Mouse (Mus musculus) skeletal muscle tissue, adult 2 months (tissue): Measurements from ENCODE around the gene Pfkfb3.
A peak's percentile ranks its signal among the peaks of the same experiment; 100 is the strongest.
"Not testable (repeated sequence)": the region's sequence is repeated elsewhere in the genome, so short reads cannot be mapped to it uniquely, and the experiment has no call there.

ENCODE experiments used
- DNase-seq: peaks from one replicate; pipeline ENCODE4 v3.0.0-alpha.2; 2012; ENCODE audit warnings: low read depth, low spot score

Gene Pfkfb3

GRCm38 (mm10) chr2:11551726-11552125 is 2.2 kb downstream of the Pfkfb3 start:
- DNase-seq: no peak

- no peak for DNase-seq
Measured at GRCm38 (mm10) chr2:11548508-11548907, 5.4 kb downstream of the Pfkfb3 start.

- DNase-seq: no peak
Measured at GRCm38 (mm10) chr2:11547609-11548008, 6.3 kb downstream of the Pfkfb3 start.

GRCm38 (mm10) chr2:11546091-11546490 is 7.8 kb downstream of the Pfkfb3 start:
- no peak for DNase-seq

GRCm38 (mm10) chr2:11545380-11545779 is 8.5 kb downstream of the Pfkfb3 start:
- no peak for DNase-seq

- no peak for DNase-seq
Measured at GRCm38 (mm10) chr2:11544342-11544741, 9.5 kb downstream of the Pfkfb3 start.

GRCm38 (mm10) chr2:11543158-11543557 is 10.7 kb downstream of the Pfkfb3 start:
- DNase-seq: no peak

GRCm38 (mm10) chr2:11542640-11543039 is 11.2 kb downstream of the Pfkfb3 start:
- peak; percentile 73 for DNase-seq

- no peak for DNase-seq
Measured at GRCm38 (mm10) chr2:11542121-11542520, 11.8 kb downstream of the Pfkfb3 start.

GRCm38 (mm10) chr2:11541528-11541927 is 12.3 kb downstream of the Pfkfb3 start:
- DNase-seq: not testable (repeated sequence)

GRCm38 (mm10) chr2:11535966-11536365 is 17.9 kb downstream of the Pfkfb3 start:
- no peak for DNase-seq

- DNase-seq: peak; percentile 100
Measured at GRCm38 (mm10) chr2:11535412-11535928, 18.4 kb downstream of the Pfkfb3 start.

- peak; percentile 81 for DNase-seq
Measured at GRCm38 (mm10) chr2:11534826-11535225, 19.1 kb downstream of the Pfkfb3 start.

- DNase-seq: peak; percentile 76
Measured at GRCm38 (mm10) chr2:11530101-11530500, 23.8 kb downstream of the Pfkfb3 start.

GRCm38 (mm10) chr2:11526063-11526462 is 27.8 kb downstream of the Pfkfb3 start:
- peak; percentile 95 for DNase-seq

- DNase-seq: no peak
Measured at GRCm38 (mm10) chr2:11524736-11525135, 29.1 kb downstream of the Pfkfb3 start.

GRCm38 (mm10) chr2:11521758-11522157 is 32.1 kb downstream of the Pfkfb3 start:
- DNase-seq: no peak

- DNase-seq: no peak
Measured at GRCm38 (mm10) chr2:11520786-11521185, 33.1 kb downstream of the Pfkfb3 start.

- no peak for DNase-seq
Measured at GRCm38 (mm10) chr2:11515828-11516227, 38.0 kb downstream of the Pfkfb3 start.

- DNase-seq: peak; percentile 96
Measured at GRCm38 (mm10) chr2:11513057-11513967, 40.6 kb downstream of the Pfkfb3 start.

GRCm38 (mm10) chr2:11512127-11512526 is 41.8 kb downstream of the Pfkfb3 start:
- no peak for DNase-seq

- DNase-seq: peak; percentile 21
Measured at GRCm38 (mm10) chr2:11503736-11504135, 50.1 kb downstream of the Pfkfb3 start.

GRCm38 (mm10) chr2:11502901-11503431 is 50.9 kb downstream of the Pfkfb3 start:
- DNase-seq: peak; percentile 94
